Mouse (Mus musculus) T-helper 2 cell (primary cell): Measurements from ENCODE around the gene Prss43.
"Not testable (repeated sequence)": the region's sequence is repeated elsewhere in the genome, so short reads cannot be mapped to it uniquely, and the experiment has no call there.

Source experiments
- in situ Hi-C: fragments of 300-600 bp; cut with MboI, MseI; formaldehyde crosslinking; loops from one replicate; pipeline ENCODE4 v1.15.1; 2025; ENCODE audit warnings: high pct_unique_total_duplicates

Prss43 gene

GRCm38 (mm10) chr9:110826390-110826789 lies at the start of gene Prss43:
TSS of gene Prss43 (plus strand) at chr9:110826690.
- in situ Hi-C loops = no loop called here

DNA sequence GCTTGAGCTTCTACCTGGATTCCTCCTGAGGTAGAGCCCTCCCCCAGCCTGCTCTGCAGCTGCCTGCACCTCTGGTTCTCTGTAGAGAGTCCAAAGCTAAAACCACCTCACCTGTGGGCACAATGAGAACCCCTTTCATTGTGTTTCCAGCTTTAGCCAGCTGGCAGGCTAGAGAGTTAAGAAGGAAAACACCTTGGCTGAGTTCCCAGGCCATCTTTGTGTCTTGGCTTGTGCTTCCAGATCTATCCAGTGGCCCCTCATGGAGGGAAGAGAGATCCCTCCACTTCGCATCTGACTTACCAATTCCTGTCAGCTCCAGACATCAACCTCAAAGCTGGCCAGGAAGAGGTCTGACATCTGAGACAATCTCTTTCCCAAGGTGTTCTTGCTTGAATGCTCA lies 48.4 kb upstream of the Prss43 start:
- in situ Hi-C loops = no loop called here

DNA sequence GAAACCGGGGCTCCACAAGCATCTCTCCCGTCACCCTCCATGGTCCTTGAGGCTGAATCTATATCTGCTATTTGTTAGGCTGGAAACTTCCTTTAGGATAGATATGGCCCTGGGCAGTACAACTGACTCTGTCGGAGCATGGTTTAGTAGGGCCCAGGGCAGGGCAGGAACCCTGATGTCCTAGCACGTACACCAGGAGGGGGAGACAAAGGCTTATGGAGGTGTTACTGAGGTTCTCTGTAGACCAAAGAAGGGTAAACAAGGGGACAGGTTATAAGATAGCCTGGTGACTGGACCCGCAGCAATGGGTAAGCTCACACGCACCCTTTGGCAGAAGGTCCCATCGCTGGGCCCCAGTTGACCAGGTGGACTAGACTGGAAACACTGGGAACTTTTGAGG lies 47.9 kb upstream of the Prss43 start:
- in situ Hi-C loops = no loop called here

- in situ Hi-C loops = no loop called here
Observed at GRCm38 (mm10) chr9:110779242-110779913, 47.1 kb upstream of the Prss43 start.

DNA sequence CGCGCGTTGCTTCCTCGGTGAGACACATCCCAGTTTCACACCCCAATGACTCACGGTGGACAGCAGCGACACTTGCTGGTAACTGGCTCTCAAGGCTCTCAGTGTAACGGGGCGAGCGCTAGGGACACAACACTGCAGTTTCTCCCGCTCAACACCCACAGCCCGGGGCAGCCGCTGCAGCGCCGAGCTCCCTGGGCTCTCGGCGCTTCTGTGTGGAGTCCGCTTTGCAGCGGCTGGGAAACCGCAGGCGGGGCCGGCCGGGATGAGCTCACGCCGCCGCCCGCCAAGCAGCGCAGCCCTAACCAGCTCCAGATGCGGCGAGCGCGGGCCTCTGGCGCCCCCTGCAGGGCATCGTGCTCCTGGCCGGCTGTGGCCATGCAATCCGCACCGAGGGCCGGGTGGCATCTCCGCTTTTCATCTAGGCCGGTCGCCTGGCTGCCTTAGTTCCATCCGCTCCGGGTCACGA lies 45.2 kb upstream of the Prss43 start:
- in situ Hi-C loops = no loop called here

DNA sequence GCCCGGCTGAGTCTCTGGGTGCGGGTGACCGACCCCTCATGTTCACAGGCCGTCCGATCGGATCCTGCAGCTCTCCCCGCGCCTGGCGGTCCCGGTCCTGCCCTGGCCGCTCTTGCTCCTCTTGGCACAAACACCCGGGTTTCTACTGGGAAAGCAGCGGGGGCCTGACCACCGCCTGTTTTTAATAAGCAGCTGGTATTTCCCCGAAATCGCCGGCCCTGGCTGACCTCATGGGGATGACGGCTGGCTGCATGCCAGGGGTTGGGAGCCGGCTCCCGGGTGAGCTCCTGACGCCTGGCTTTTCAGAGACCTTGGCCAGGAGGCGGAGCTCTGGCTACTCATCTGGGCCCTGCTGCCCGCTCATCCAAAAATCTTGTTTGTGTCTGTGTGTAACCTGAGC lies 44.8 kb upstream of the Prss43 start:
- in situ Hi-C loops = no loop called here

GRCm38 (mm10) chr9:110783611-110784010 lies 42.9 kb upstream of the Prss43 start:
- in situ Hi-C loops = no loop called here

DNA sequence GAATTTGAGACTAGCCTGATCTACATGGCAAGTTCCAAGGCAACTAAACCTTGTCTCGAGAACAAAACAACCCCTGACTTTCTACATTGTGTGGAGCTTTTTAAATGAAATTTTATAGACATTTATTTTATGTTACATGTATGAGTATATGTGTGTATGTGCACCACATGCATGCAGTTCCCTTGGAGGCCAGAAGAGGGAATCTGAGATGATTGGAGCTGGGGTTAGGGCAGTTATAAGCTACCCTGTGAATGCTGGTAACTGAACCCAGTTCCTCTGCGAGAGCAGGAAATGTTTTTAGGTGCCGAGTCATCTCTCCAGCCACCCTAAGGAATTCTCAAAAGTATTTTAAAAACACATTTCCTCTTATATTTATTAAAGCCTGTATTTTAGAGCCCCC lies 38.3 kb upstream of the Prss43 start:
- in situ Hi-C loops = no loop called here

DNA sequence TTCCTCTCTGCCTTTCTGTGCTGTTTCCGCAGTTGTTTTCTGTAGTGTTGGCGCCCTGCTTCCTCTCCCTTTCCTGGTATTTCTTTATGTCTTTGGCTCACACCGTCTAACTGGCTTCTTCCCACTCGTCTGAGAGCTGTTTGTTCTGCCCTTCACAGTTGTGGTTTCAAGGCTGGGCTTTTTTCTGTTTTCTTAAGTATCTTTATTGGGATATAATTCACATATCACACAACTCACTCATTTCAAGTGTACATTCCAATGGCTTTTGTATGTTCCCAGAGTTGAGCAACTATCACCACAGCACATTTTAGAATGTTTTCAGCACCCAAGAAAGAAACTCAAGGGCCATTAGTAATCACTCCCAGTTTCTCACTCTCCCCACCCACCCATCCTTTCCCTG lies 36.0 kb upstream of the Prss43 start:
- in situ Hi-C loops = no loop called here

- in situ Hi-C loops = no loop called here
Observed at GRCm38 (mm10) chr9:110797013-110797412, 29.5 kb upstream of the Prss43 start.

GRCm38 (mm10) chr9:110797866-110798265 lies 28.6 kb upstream of the Prss43 start, which contains the start of gene Prss42:
TSS of gene Prss42 (plus strand) at chr9:110798166.
- in situ Hi-C loops = no loop called here

DNA sequence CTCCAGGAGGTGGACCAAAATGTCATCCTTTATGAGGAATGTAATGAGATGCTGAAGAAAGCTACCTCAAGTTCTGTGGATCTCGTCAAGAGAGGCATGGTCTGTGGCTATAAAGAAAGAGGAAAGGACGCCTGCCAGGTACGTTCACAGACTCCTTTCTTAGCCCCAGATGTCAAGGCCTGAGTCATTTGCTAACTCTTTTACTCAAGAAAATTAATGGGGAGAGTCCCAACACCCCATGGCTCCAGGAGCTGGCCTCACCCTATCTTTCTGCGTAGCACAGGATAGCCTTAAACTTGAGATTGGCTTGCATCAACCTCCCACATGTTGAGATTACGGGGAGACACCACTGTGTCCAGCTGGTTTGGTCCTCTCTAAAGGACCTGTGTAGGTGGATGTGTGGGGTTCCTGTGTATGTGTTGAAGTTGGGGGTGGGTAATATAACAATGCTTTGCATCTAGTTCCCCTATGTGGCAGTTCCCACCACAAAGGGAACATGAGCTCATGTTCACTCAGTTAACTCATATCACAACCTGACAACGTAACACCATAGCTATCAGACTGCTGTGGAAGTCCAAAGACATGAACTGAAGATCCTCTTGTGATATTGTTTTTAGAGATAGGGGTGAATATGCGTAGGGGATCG lies 25.5 kb upstream of the Prss43 start:
- in situ Hi-C loops = no loop called here

DNA sequence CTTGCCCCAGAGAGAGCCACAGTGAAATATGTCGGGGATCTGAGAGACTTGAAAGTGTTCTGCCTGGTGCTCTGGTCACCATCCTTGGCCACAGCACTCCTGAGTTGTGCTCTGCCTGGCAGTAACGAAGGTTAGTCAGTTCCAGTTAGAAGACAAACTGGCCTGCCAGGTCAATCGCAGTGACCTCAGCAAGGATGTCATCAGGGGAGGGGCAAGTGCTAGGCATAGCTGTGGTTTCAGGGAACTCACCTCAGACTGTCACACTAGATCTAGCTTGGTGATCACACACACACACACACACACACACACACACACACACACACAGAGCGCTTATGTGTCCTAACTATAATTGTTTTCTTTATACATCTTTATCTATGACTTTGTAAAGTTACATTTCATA lies 23.2 kb upstream of the Prss43 start:
- in situ Hi-C loops = no loop called here

DNA sequence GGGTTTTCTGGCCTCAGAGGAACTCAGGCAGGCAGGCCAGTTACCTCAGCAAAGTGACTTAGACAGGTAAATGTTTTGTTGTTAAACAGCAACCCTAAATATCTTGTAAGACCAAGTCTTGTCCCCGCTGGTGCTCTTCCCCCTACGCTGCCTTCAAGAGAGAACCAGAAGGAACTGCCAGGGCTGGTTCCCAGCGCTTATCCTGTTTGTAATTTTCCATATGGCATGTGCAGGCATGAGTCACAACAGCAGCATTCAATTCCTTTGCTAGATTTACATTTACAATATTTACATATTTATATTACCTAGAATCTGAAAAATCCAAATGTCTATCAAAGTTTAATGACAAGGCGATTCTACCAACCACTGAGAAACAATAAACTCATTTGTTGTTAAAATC lies 16.4 kb upstream of the Prss43 start:
- in situ Hi-C loops = no loop called here

DNA sequence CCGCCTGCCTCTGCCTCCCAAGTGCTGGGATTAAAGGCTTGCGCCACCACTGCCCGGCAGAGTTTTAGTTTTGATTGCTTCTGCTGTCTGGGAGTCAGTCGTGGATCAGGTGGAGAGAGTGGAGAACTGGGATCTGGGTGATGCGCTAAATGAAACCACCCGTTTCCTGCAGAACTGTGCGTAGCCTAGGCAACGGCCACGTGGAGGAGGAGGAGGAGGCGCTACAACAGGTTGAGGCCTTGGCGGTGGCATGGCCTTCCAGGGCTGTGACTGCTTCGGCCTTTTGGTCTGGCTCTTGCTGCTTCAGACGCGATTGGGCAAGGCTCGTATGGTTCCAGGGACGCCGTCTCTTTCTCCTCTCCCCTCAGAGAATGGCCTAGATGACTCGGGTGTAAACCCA lies 12.7 kb upstream of the Prss43 start, which contains the start of gene Prss44:
TSS of gene Prss44 (plus strand) at position 206 of the 400 bp plus-strand sequence.
- in situ Hi-C loops = no loop called here

GRCm38 (mm10) chr9:110820546-110820945 lies 5.9 kb upstream of the Prss43 start:
- in situ Hi-C loops = not testable (repeated sequence)

DNA sequence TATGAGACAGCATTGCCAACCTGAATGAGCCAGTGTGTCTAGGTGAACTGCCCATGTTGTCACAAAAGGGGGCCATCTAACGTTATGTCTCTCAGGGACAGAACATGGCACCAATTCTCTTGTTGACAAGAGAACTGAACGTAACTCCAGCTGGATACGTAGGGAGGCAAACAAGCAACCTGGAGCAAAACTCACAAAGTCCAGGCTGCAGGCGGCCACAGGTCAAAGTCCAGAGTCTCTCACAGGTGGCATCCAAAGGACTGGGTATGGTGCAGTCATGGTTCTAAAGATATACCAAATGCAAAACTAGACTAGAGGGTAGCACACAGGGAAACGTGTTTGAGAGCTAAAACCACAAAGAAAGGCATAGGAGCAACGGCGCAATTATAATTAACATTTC lies 5.1 kb upstream of the Prss43 start:
- in situ Hi-C loops = no loop called here

DNA sequence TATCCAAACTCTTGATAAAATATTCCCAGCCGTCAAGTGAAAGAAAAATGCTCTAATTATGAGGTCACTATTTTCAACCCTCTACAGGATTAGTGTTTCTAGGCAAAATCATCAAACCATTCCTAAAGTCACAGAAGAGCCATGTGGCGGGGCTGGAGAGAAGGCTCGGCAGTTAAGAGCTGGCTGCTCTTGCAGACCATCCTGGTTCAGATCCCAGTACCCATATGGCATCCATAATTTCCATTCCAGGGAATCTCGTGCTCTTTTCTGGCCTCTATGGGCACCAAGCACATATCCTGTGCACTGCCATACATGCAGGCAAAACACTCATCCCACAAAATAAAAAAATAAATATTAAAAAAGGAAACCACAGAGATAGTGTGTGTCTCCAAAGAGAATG lies 1.1 kb upstream of the Prss43 start:
- in situ Hi-C loops = no loop called here

GRCm38 (mm10) chr9:110825832-110826231 lies 658 bp upstream of the Prss43 start:
- in situ Hi-C loops = no loop called here

DNA sequence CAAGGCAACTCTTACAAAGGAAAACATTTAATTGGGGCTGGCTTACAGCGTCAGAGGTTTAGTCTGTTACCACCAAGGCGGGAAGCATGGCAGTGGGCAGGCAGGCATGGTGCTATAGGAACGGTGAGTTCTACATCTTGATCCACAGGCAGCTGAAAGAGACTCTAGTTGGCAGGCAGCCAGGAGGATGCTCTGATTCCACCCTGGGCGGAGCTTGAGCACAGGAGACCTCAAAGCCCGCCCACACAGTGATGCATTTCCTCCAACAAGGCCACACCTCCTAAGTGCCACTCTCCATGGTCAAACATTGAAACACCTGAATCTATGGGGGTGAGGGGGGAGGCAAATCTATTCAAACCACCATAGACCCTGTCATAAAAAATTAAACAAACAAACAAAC lies 6.5 kb downstream of the Prss43 start:
- in situ Hi-C loops = no loop called here

- in situ Hi-C loops = no loop called here
Observed at GRCm38 (mm10) chr9:110834411-110834810, 7.9 kb downstream of the Prss43 start, which contains the start of gene Prss45. TSS of gene Prss45 (plus strand) at chr9:110834588.

DNA sequence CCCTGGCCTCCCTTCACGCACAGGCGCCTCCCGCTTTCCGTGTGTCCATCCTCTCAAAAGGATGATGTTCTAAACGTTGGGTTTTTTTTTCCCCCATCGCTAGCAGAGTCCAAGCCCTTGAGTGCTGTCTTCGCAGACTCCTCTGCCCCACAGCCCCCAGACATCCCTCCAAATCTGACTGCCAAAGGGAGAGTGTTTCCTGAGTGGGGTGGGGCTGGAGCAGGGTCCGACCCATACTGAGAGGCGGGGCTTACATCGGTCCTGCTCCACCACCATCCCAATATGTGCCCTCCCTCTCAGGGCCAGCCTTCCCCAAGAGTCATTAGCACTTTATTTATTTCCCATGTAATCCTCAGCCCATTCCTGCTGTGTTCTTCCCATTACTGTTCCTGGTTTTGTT lies 8.5 kb downstream of the Prss43 start:
- in situ Hi-C loops = no loop called here

GRCm38 (mm10) chr9:110836112-110836511 lies 9.6 kb downstream of the Prss43 start:
- in situ Hi-C loops = no loop called here
